In genomic region chr8:104187622-104188021, GRCm38 (mm10) we compare ENCODE assay signal across 27 mouse cellular contexts. TPM values are rescaled to one million over a fixed set of nuclear protein-coding genes. Genes with fewer than 3 reads are reported as not detected.
"Had no signal": no experiment of that assay in that cellular context is flagged by ENCODE, and none has a peak within 500 bp of the region (broad histone marks: within the 10 kb centered on the region; RNA-seq: fewer than 3 reads in every experiment).

No protein-coding gene starts in this region.

- H3K9me3 ChIP-seq: heart, embryonic 13.5 days; heart, embryonic 15.5 days; hindbrain, embryonic 10.5 days; intestine, embryonic 15.5 days; limb, embryonic 10.5 days; limb, embryonic 12.5 days; liver, embryonic 13.5 days had no signal

- H3K27ac ChIP-seq: gastrocnemius, adult 2 months; heart, adult 2 months; heart, embryonic 13.5 days; heart, embryonic 15.5 days; hindbrain, embryonic 10.5 days; hindbrain, embryonic 14.5 days; intestine, embryonic 15.5 days; layer of hippocampus, adult 2 months; left cerebral cortex, adult 2 months; limb, embryonic 10.5 days; limb, embryonic 12.5 days; liver, embryonic 13.5 days had no signal

- H3K36me3 ChIP-seq: heart, embryonic 13.5 days; heart, embryonic 15.5 days; hindbrain, embryonic 10.5 days; intestine, embryonic 15.5 days; limb, embryonic 10.5 days; limb, embryonic 12.5 days; liver, embryonic 13.5 days had no signal

- H3K9ac ChIP-seq: heart, embryonic 13.5 days; heart, embryonic 15.5 days; hindbrain, embryonic 14.5 days; intestine, embryonic 15.5 days; limb, embryonic 12.5 days; liver, embryonic 13.5 days had no signal

- H3K27me3 ChIP-seq: heart, embryonic 15.5 days; intestine, embryonic 15.5 days had no signal

- H3K4me2 ChIP-seq: heart, embryonic 11.5 days; heart, embryonic 13.5 days; heart, embryonic 15.5 days; hindbrain, embryonic 14.5 days; intestine, embryonic 15.5 days; limb, embryonic 12.5 days; liver, embryonic 11.5 days; liver, embryonic 13.5 days had no signal

- DNase-seq: gastrocnemius, adult 2 months; gastrocnemius, postnatal 10 days; gastrocnemius, postnatal 25 days; heart, adult 2 months; heart, postnatal 14 days; heart, postnatal 4 days; kidney, adult 18-20 months; kidney, adult 8-10 months; kidney, postnatal 10 days; kidney, postnatal 25 days; kidney, postnatal 4 days; liver; liver, embryonic 13.5 days had no signal

- H3K4me1 ChIP-seq: liver, embryonic 13.5 days had no signal

- H3K4me3 ChIP-seq: gastrocnemius, adult 2 months; heart, adult 2 months; heart, embryonic 13.5 days; heart, embryonic 15.5 days; hindbrain, embryonic 10.5 days; intestine, embryonic 15.5 days; layer of hippocampus, adult 2 months; left cerebral cortex, adult 2 months; limb, embryonic 10.5 days; limb, embryonic 12.5 days; liver, embryonic 13.5 days had no signal

- ATAC-seq: hindbrain, embryonic 16.5 days; inflammation-experienced regulatory T-cells, adult 6 months; intestine, embryonic 15.5 days; intestine, postnatal 0 days had no signal

RNA-seq across cellular contexts. Expression of gene Bean1, which starts 17.4 kb away (rescaled TPM):
- polyA plus RNA-seq: inflammation-experienced regulatory T-cells, adult 6 months; liver, embryonic 13.5 days had no signal
